14 mouse cellular contexts compared by ENCODE assay signal in the genomic region with DNA sequence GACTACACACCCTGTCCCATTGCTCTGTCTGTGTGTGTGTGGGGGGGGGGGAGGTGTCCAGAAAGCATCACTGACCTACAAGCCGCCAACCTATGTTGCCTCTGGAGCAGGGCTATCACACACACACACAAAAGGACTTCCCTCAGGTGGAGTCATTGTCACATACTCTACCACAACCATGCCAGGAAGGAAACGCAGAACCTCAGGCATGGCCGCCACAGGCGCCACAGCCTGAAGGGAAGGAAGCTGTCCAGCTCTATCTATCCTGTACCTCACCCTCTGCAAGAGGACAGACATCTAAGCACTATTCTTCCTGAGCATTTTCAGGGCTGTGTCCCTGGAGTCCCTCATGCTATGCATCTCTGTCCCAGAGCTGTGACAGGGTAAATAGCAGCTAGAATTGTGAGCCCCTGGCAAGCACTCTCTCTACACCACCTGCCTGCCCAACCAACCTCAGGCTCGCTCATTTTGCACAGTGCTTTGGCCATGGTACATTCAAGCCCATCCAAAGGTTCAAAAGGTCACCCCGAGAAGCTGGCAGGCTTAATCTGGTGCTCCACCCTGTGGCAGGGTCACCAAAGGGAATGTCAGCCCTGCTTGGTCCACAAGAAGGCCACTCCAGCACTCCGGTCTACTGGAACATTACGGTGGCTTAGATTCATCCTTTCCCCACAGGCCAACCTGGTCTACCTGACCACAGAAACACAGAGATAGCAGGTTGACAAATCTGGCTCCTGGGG. TPM values are rescaled to one million over a fixed set of nuclear protein-coding genes. Genes with fewer than 3 reads are reported as not detected.
A peak's percentile ranks its signal among the peaks of the same experiment; 100 is the strongest.
DNase-seq lines count a peak whose midpoint lies in the region; ATAC-seq and TF ChIP-seq lines count a peak whose summit lies in the region.
"Had no signal": no experiment of that assay in that cellular context is flagged by ENCODE, and none has a peak within 500 bp of the region (broad histone marks: within the 10 kb centered on the region; RNA-seq: fewer than 3 reads in every experiment).

No protein-coding gene starts in this region.

- peak; percentile 18 for DNase-seq in embryo, embryonic 10.5 days (ENCODE audit: low spot score)
- no peak for DNase-seq in embryo, embryonic 11 days
- no peak for DNase-seq in layer of hippocampus, adult 2 months (ENCODE audit: low spot score in 2 of 2)
- no peak for DNase-seq in layer of hippocampus, adult 9-10 months (ENCODE audit: low spot score)
- DNase-seq in 416B (ENCODE audit: low read depth), result peak; percentile 85
- DNase-seq in left cerebral cortex, postnatal 36 days (ENCODE audit: low spot score in 2 of 2), result no peak
- no peak for DNase-seq in urinary bladder, postnatal 36 days (ENCODE audit: low spot score in 2 of 2)
- DNase-seq: cerebellum, adult 9-10 months; heart, adult 2 months; heart, postnatal 14 days; lung, postnatal 14 days; spleen, adult 18-20 months had no signal

- ATAC-seq in hematopoietic stem cell, adult 5-6 weeks (replicated peaks in 1 of 2; ENCODE audit: insufficient read depth in 1 of 2, low FRiP score in 2 of 2, low TSS enrichment in 1 of 2, low read depth in 1 of 2, poor library complexity in 2 of 2, severe bottlenecking in 2 of 2), result peak; percentile 48 to 62

- H3K27ac ChIP-seq in layer of hippocampus, adult 2 months, result peak overlapping the region; percentile 33
- H3K27ac ChIP-seq: heart, adult 2 months had no signal

- 0 out of 2 replicates have a peak, but pooled peaks have one; percentile 6 for TF ChIP-seq CTCF in layer of hippocampus, adult 2 months (conservative IDR thresholded peaks at IDR 0.05)

- intact Hi-C loops in left cerebral cortex, postnatal 36 days (cut with DNase I), result no loop called here

- H3K4me3 ChIP-seq in layer of hippocampus, adult 2 months, result no peak overlapping the region
- H3K4me3 ChIP-seq: heart, adult 2 months had no signal

RNA-seq across cellular contexts. Expression of a gene that starts 12.1 kb away (rescaled TPM):
- 10 to 100 TPM; 46.4 to 47.6 TPM for total RNA-seq in layer of hippocampus, adult 2 months (2021)
- not detected in 2 replicates for total RNA-seq in hematopoietic stem cell, adult 5-6 weeks (2017)
- 10 to 100 TPM; 34.0 to 35.9 TPM for total RNA-seq in left cerebral cortex, postnatal 36 days (2021)
- total RNA-seq: MEL had no signal

Comparison
In these comparisons a context has a peak if more than half of its experiments do, and no peak if none do; other contexts are left out.
1. DNase-seq: peak in embryo, embryonic 10.5 days (single experiment) and 416B (single experiment); none in embryo, embryonic 11 days (single experiment), layer of hippocampus, adult 2 months (0 of 2), layer of hippocampus, adult 9-10 months (single experiment), left cerebral cortex, postnatal 36 days (0 of 2) and urinary bladder, postnatal 36 days (0 of 2).
2. RNA of a gene that starts 12.1 kb away (total RNA-seq): 46.4 to 47.6 TPM in layer of hippocampus, adult 2 months and 34.0 to 35.9 TPM in left cerebral cortex, postnatal 36 days; not detected in hematopoietic stem cell, adult 5-6 weeks; every median in the first group is over 10 times any median in the second.